Mouse (Mus musculus) limb, embryonic 13.5 days (tissue): ENCODE data around the gene Ctnna3. TPM values are rescaled to one million over a fixed set of nuclear protein-coding genes. Genes with fewer than 3 reads are reported as not detected.
"Not testable (repeated sequence)": the region's sequence is repeated elsewhere in the genome, so short reads cannot be mapped to it uniquely, and the experiment has no call there.

Experiments used
- ATAC-seq: fragments of 200-750 bp; cut with Nextera tagmentation; 2 replicates; pipeline ENCODE4 v1.8.0; 2017; ENCODE audit warnings: low read depth, moderate number of reproducible peaks, moderate TSS enrichment; ENCODE audit not compliant: low FRiP score
- H3K27ac ChIP-seq: fragments of 300-500 bp; sonication (generic); 2 replicates; pipeline ENCODE4 v1.5.1; 2015; ENCODE audit warnings: inconsistent platforms, mild to moderate bottlenecking, moderate library complexity
- H3K27me3 ChIP-seq: fragments of 300-500 bp; sonication (generic); 2 replicates; pipeline ENCODE4 v1.6.1; 2015; ENCODE audit warnings: mild to moderate bottlenecking, inconsistent platforms
- H3K36me3 ChIP-seq: fragments of 300-500 bp; sonication (generic); 2 replicates; pipeline ENCODE4 v1.6.1; 2015; ENCODE audit warnings: inconsistent platforms, mild to moderate bottlenecking, moderate library complexity
- H3K4me1 ChIP-seq: fragments of 300-500 bp; sonication (generic); 2 replicates; pipeline ENCODE4 v1.6.1; 2015; ENCODE audit warnings: inconsistent platforms
- H3K4me2 ChIP-seq: fragments of 300-500 bp; sonication (generic); replicated peaks from 2 replicates; pipeline ENCODE4 v1.6.1; 2015; ENCODE audit warnings: inconsistent platforms, mild to moderate bottlenecking, moderate library complexity
- H3K4me3 ChIP-seq: fragments of 300-500 bp; sonication (generic); 2 replicates; pipeline ENCODE4 v1.5.1; 2015; ENCODE audit warnings: moderate library complexity, mild to moderate bottlenecking, inconsistent platforms
- H3K9ac ChIP-seq: fragments of 300-500 bp; sonication (generic); 2 replicates; pipeline ENCODE4 v1.6.1; 2015; ENCODE audit warnings: mild to moderate bottlenecking, inconsistent platforms
- H3K9me3 ChIP-seq: fragments of 300-500 bp; sonication (generic); 2 replicates; pipeline ENCODE4 v1.6.1; 2016; ENCODE audit warnings: inconsistent platforms
- WGBS: fragments of 180-500 bp; shearing (Covaris S2); methylation state at CpG from one replicate; pipeline ENCODE4 v1.1.7; 2015; 5-methylcytosine and 5-hydroxymethylcytosine counted together
- polyA plus RNA-seq: library from polyadenylated mRNA; unstranded; fragments of >200 nt; fragmentation: Nextera tagmentation; extraction: Ambion mirVana; gene quantifications from 2 replicates; pipeline ENCODE4 v1.2.1, GENCODE M21; 2015

Ctnna3 gene
- polyA plus RNA-seq, 1 experiment from 2014 or later = 0.75 TPM

DNA sequence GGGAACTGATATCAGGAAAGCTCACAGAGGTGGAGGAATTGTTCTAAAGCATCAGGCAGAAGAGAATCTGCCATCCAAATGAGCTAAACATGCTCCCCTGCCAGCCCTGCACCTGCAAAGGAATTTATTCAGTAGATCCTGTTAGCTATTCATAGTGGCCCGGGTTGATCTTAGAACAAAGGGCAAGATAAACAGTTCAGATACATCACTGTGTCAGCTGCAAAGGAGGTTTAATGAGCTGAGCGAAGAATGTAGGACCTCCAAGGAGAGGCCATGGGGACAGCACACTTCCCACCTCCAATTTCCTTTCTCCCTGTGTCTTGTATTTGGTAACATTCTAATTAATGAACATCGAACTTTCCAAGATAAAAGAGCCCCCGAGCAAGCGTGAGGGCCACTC, 1206.9 kb downstream of the Ctnna3 start:
- WGBS = 76% methylated on average over 5 of the region's 5 CpGs
- Histone ChIP-seq H3K4me1 (0 out of 2 replicates have a peak, but pooled peaks cover 2% of the 10 kb centered on the region), H3K27ac (no peak overlapping the region)

DNA sequence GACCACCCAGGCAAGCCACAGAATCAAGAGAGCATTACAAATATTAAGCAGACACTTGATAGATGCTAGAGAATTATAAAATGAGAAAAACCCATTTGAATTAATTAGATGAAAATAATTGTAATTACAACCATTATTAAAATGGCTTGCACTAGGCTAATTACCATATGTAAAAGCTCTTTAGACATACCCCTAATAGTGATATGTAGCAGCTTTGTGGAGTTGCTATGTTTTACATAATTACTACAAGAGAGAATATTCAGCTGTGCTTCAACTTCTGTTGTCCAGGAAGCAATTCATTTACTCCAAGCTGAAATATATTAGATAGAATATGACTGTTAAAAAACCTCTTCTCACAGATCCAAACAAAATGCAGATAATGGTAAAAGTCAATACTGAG, 1209.2 kb downstream of the Ctnna3 start:
- H3K9ac ChIP-seq = no peak overlapping the region

More for the DNA sequence above, 1206.9 kb downstream of the Ctnna3 start:
- Histone ChIP-seq H3K36me3 (no peaks in the 10 kb centered on the region), H3K4me2 (no peak overlapping the region), H3K27me3 (no peaks in the 10 kb centered on the region), H3K9ac (no peak overlapping the region), H3K9me3 (no peaks in the 10 kb centered on the region), H3K4me3 (no peak overlapping the region)
- ATAC-seq = no peak

DNA sequence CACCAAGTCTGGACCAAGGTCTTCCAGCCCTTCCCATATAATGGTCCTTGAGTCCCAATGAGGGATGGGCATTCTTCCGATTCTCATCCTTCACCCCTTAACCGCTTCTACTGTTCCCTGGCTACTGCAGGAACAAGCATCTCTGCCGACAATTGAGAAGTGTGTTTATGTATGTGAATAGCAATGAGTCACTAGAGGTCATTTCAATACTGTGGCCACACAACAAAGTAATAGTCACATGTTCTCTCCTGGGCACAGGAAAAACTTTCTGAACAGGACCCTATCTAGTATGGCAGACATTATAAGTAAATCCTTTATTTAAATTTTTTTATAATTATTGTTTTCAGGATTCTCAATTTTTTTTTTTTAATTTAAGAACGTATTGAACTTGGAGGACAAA, 1211.2 kb downstream of the Ctnna3 start:
- ATAC-seq = no peak
- 0 out of 2 replicates have a peak, but pooled peaks cover 2% of the 10 kb centered on the region for H3K4me1 ChIP-seq
- H3K27me3 ChIP-seq = no peaks in the 10 kb centered on the region
- 61% methylated on average over 4 of the region's 4 CpGs for WGBS
- H3K4me3 ChIP-seq = no peak overlapping the region
- no peak overlapping the region for H3K4me2 ChIP-seq
- H3K36me3 ChIP-seq = no peaks in the 10 kb centered on the region
- H3K9me3 ChIP-seq = no peaks in the 10 kb centered on the region
- H3K27ac ChIP-seq = no peak overlapping the region
- H3K9ac ChIP-seq = no peak overlapping the region

More for the DNA sequence above, 1209.2 kb downstream of the Ctnna3 start:
- no peak for ATAC-seq
- H3K4me1 ChIP-seq = 0 out of 2 replicates have a peak, but pooled peaks cover 2% of the 10 kb centered on the region
- no peak overlapping the region for H3K27ac ChIP-seq
- H3K9me3 ChIP-seq = no peaks in the 10 kb centered on the region
- no peaks in the 10 kb centered on the region for H3K36me3 ChIP-seq
- H3K4me3 ChIP-seq = no peak overlapping the region
- no peaks in the 10 kb centered on the region for H3K27me3 ChIP-seq
- H3K4me2 ChIP-seq = no peak overlapping the region

DNA sequence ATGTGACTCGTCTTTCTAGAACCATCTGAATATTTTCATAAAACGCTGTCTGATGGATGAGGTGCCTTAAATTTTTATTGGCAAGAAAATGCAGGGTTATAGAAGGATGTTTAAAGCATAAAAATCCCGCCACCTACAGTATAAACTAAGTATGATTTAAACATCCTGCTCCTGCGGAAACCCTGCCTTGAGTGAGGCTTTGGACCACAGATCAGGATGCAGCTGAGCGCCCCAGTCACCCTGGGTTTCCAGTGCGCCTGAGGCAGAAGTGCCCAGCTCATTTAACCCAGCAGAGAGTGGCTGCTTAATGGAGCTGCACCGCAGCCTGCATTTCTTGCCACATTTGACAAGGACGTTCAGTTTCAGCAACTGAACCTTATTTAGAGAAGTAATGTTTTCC, 1211.7 kb downstream of the Ctnna3 start:
- peak; percentile 28; the same call in 1 of the 2 replicates for ATAC-seq
- no peaks in the 10 kb centered on the region for H3K9me3 ChIP-seq
- no peak overlapping the region for H3K27ac ChIP-seq
- 27% methylated on average over 8 of the region's 8 CpGs for WGBS
- H3K36me3 ChIP-seq = no peaks in the 10 kb centered on the region
- H3K4me2 ChIP-seq = peak overlapping the region; percentile 14; the same call in 1 of the 2 replicates
- H3K4me1 ChIP-seq = 0 out of 2 replicates have a peak, but pooled peaks cover 2% of the 10 kb centered on the region
- no peak overlapping the region for H3K4me3 ChIP-seq
- no peak overlapping the region for H3K9ac ChIP-seq
- H3K27me3 ChIP-seq = no peaks in the 10 kb centered on the region

DNA sequence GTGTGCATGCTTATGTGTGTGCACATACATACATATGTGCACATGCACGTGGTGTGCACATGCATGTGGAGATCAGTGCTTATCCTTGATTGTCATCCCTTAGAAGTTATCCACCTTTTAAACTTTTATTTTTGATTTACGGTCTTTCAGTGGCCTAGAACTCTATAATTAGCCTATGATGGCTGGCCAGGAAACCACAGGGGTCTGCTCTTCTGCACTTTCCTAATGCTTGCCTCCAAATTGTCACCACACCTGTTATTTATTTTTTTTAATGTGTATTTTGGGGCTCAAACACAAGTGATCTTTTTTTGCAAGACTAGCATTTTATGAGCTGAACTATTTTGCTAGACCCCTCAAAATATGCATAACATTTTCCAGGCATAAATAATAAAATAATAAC, 1214.1 kb downstream of the Ctnna3 start:
- Histone ChIP-seq H3K9ac (no peak overlapping the region), H3K4me2 (no peak overlapping the region), H3K27ac (no peak overlapping the region), H3K27me3 (no peaks in the 10 kb centered on the region), H3K9me3 (no peaks in the 10 kb centered on the region), H3K36me3 (no peaks in the 10 kb centered on the region), H3K4me1 (0 out of 2 replicates have a peak, but pooled peaks cover 2% of the 10 kb centered on the region), H3K4me3 (no peak overlapping the region)
- ATAC-seq = no peak
- 34% methylated on average over 2 of the region's 2 CpGs for WGBS

DNA sequence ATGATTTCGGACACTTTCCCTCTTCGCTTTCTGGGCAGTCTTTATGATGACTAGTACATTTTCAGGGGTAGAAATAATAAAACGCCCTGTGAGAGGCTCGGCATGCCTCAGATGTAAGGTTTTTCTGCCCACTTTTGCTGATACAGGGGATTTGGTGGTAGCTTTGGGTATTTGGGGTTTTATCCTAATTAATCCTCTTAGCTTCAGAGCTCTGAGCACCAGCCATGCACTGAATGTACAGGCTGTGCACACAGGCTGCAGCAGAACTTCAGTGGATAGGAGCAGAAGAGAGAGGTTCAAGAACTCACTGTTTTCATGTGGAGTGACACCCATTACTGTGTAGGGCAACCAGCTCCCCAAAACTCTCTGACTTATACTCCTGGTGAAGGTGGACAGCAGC, 1231.3 kb downstream of the Ctnna3 start:
- Histone ChIP-seq H3K4me3 (no peak overlapping the region), H3K36me3 (no peaks in the 10 kb centered on the region), H3K27ac (no peak overlapping the region), H3K4me2 (no peak overlapping the region), H3K4me1 (no peaks in the 10 kb centered on the region), H3K9ac (no peak overlapping the region), H3K27me3 (no peaks in the 10 kb centered on the region), H3K9me3 (no peaks in the 10 kb centered on the region)
- no peak for ATAC-seq
- WGBS = 77% methylated on average over 4 of the region's 4 CpGs

DNA sequence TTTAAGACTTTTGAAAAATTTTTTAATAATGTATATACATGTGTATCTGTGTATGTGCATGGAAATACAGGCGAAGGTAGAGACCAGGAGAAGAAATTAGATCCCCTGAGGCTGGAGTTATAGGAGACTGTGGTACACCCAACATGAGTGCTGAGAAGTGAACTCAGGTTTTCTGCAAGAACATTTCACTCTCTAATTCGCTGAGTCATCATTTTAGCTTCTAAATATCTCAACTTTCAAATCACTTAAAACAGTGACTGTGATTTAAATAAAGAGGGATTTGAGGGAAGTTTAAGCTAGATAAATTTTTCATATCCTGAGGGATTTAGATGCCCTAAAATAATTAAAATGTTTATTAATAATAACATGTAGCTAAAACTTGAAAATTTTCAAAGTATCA, 1241.6 kb downstream of the Ctnna3 start:
- H3K4me1 ChIP-seq = no peaks in the 10 kb centered on the region
- H3K4me3 ChIP-seq = no peak overlapping the region
- no peak overlapping the region for H3K27ac ChIP-seq
- H3K4me2 ChIP-seq = no peak overlapping the region
- H3K36me3 ChIP-seq = no peaks in the 10 kb centered on the region
- H3K9ac ChIP-seq = no peak overlapping the region
- no peaks in the 10 kb centered on the region; the same call in 1 of the 2 replicates for H3K9me3 ChIP-seq
- WGBS = 72% methylated on average over 2 of the region's 2 CpGs
- H3K27me3 ChIP-seq = no peaks in the 10 kb centered on the region
- no peak for ATAC-seq

DNA sequence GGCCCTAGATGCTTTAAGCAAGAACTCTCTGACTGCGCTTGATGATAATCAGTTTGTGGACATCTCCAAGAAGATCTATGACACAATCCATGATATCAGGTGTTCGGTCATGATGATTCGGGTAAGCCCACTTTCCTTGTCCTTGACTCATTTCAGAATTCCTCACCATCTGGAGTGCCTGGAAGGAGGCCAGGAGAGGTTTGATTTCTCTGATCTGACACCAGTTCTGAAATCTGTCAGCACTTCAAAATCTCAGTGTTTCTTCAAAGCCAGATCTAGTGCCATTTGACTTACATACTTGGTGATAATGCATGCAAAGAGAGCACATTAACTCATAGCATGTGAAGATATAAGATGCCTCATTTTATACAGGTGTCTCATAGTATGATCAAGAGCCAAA, 1245.9 kb downstream of the Ctnna3 start:
- H3K27me3 ChIP-seq = no peaks in the 10 kb centered on the region
- no peak overlapping the region for H3K9ac ChIP-seq
- no peak overlapping the region for H3K4me3 ChIP-seq
- no peak overlapping the region for H3K27ac ChIP-seq
- no peak overlapping the region for H3K4me2 ChIP-seq
- H3K4me1 ChIP-seq = no peaks in the 10 kb centered on the region
- H3K36me3 ChIP-seq = no peaks in the 10 kb centered on the region
- 90% methylated on average over 3 of the region's 3 CpGs for WGBS
- H3K9me3 ChIP-seq = no peaks in the 10 kb centered on the region; the same call in 1 of the 2 replicates
- no peak for ATAC-seq

DNA sequence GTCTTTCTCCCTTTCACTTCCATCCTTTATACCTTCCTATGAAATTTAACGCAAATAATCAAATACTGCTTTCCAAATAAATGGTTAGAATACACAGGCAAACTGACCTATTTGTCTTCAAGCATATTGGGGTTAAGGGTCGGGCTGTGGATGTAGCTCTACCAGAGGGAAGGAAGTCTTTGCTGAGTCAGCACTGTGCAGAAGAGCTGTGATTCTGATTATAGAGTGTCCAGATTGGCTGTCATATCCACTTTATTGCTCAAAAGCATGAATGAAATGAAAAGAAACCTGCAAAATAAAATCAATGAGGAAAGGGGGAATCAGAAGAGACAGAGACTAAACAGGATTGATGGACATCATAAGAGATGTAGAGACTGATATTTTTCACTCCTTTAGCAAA, 1280.1 kb downstream of the Ctnna3 start:
- Histone ChIP-seq H3K9me3 (no peaks in the 10 kb centered on the region), H3K36me3 (no peaks in the 10 kb centered on the region), H3K4me1 (no peaks in the 10 kb centered on the region), H3K4me3 (no peak overlapping the region), H3K4me2 (no peak overlapping the region), H3K9ac (no peak overlapping the region), H3K27me3 (no peaks in the 10 kb centered on the region), H3K27ac (no peak overlapping the region)
- 78% methylated on average over 2 of the region's 2 CpGs for WGBS
- no peak for ATAC-seq

DNA sequence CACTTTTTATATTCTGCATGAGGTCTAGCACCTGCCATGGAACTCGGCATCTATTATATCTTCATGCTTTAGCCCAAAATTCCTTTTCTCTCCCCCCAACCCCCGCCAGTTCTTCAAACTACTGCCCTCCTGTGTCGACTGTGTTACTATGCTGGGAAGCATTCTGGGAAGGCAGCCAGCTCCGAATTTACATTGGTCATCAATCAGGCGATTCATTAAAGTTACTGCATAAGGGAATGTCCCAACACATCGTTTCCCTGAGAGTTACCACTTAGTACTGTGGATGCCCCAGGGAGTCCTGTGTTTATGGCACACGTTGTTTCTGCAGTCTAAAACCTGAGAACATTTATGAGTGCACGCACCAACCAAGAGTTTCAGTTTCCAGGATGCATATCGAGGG, 1288.1 kb downstream of the Ctnna3 start:
- Histone ChIP-seq H3K4me1 (peaks cover 9% of the 10 kb centered on the region), H3K36me3 (no peaks in the 10 kb centered on the region), H3K4me2 (peak overlapping the region; percentile 30), H3K4me3 (no peak overlapping the region), H3K9ac (no peak overlapping the region), H3K27me3 (no peaks in the 10 kb centered on the region), H3K27ac (no peak overlapping the region), H3K9me3 (no peaks in the 10 kb centered on the region)
- ATAC-seq = peak; percentile 54; the same call in 1 of the 2 replicates
- 34% methylated on average over 9 of the region's 9 CpGs for WGBS

DNA sequence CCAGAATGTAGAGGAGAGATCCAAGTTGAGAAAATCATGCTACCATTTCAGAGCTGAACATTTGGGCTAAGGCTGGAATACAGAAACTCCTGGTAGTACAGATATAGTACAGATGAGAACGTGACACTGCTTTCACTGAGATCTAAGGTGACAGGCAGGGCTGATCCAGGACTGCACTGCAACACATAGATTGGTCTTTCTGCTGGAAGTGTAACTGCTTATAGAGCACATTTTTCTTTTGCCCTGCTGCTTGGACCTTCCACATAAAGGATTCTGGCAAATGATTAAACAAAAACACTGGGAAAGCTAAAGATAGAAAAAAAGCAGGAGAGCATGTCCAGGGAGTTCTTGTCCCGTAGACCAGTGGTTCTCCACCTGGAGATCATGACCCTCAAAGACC, 1305.8 kb downstream of the Ctnna3 start:
- 81% methylated on average over 2 of the region's 2 CpGs for WGBS
- Histone ChIP-seq H3K27ac (no peak overlapping the region), H3K4me1 (no peaks in the 10 kb centered on the region), H3K4me2 (no peak overlapping the region), H3K27me3 (no peaks in the 10 kb centered on the region), H3K9me3 (no peaks in the 10 kb centered on the region), H3K4me3 (no peak overlapping the region), H3K9ac (no peak overlapping the region), H3K36me3 (no peaks in the 10 kb centered on the region)
- ATAC-seq = no peak

DNA sequence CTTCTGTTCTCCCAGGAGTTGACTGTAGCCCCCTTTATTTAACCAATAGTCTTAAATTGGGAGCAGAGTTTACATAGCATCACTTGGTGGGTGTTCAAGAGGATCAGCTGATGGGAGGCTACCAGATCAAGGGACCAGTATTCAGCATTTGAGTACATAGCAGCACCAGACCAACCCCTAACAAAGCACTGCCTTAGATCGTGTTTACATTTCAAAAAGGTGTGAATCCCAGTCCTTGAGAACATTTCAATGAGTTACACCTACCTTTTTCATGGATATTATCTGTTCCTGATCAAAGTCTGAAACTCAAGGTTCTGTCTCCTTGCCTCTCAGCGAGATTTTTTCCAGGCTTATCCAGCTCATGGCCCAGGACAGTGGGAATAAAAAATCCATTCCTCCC, 1306.7 kb downstream of the Ctnna3 start:
- H3K27me3 ChIP-seq = no peaks in the 10 kb centered on the region
- H3K27ac ChIP-seq = no peak overlapping the region
- ATAC-seq = no peak
- H3K4me3 ChIP-seq = no peak overlapping the region
- WGBS = 19% methylated on average over 2 of the region's 2 CpGs
- H3K9ac ChIP-seq = no peak overlapping the region
- no peak overlapping the region for H3K4me2 ChIP-seq
- no peaks in the 10 kb centered on the region for H3K4me1 ChIP-seq
- H3K9me3 ChIP-seq = no peaks in the 10 kb centered on the region
- no peaks in the 10 kb centered on the region for H3K36me3 ChIP-seq

DNA sequence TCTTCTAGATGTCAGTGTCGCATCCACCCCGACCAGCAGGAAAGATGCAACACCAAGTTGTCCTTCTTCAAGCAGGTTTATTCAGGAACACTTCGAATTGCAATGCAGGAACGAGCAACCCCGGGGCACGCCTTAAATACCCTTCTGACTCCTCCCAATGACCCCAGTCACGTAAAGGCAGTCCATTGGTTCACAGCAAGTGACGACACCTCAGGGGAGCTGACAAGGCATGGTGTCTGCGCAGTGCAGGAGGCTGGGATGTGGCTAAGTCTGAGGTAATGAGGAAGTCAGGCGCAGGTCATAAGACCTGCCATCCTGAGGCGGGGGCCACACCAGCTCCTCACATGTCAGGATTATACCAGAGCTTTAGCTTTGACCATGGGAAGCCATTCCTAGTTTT, 1311.8 kb downstream of the Ctnna3 start:
- not testable (repeated sequence) for H3K4me1 ChIP-seq, H3K9ac ChIP-seq, H3K9me3 ChIP-seq, ATAC-seq, H3K4me2 ChIP-seq, H3K27me3 ChIP-seq, H3K27ac ChIP-seq, H3K4me3 ChIP-seq, H3K36me3 ChIP-seq
- 81% methylated on average over 11 of the region's 11 CpGs for WGBS
